Mouse (Mus musculus): Measurements from ENCODE around the gene Nucb1. TPM values are rescaled to one million over a fixed set of nuclear protein-coding genes. Genes with fewer than 3 reads are reported as not detected.
A peak's percentile ranks its signal among the peaks of the same experiment; 100 is the strongest.
"Not testable (repeated sequence)": the region's sequence is repeated elsewhere in the genome, so short reads cannot be mapped to it uniquely, and the experiment has no call there.

Gene Nucb1
- polyA plus RNA-seq, 1 experiment from 2014 or later: 159 TPM

GRCm38 (mm10) chr7:45460860-45461314, 49.3 kb downstream of the Nucb1 start:
- peak overlapping the region; percentile 80 to 86 for H3K27ac ChIP-seq (replicated peaks in 1 of 2; ENCODE audit: control insufficient read depth in 1 of 2, insufficient read depth in 1 of 2, low read depth in 2 of 2, low read length in 2 of 2)
- H3K4me1 ChIP-seq (ENCODE audit: control insufficient read depth in 2 of 2, insufficient read depth in 2 of 2, low read length in 2 of 2): peaks cover 22 to 38% of the 10 kb centered on the region in 2 experiments
- ATAC-seq (ENCODE audit: insufficient number of reproducible peaks, insufficient read depth, low FRiP score, low read depth): peak; percentile 28; the same call in 1 of the 2 replicates
- WGBS: 10% methylated on average over 13 of the region's 13 CpGs
- H3K4me2 ChIP-seq (ENCODE audit: low read length): peak overlapping the region; percentile 74
- H3K9ac ChIP-seq (ENCODE audit: low read length): peak overlapping the region; percentile 70
- no peaks in the 10 kb centered on the region for H3K9me3 ChIP-seq (ENCODE audit: control insufficient read depth, low read length)
- no peaks in the 10 kb centered on the region for H3K27me3 ChIP-seq (ENCODE audit: control insufficient read depth, insufficient read depth, low read length)
- H3K36me3 ChIP-seq (ENCODE audit: control insufficient read depth, insufficient read depth, low read length): peaks cover 60% of the 10 kb centered on the region
- no peak overlapping the region for H3K4me3 ChIP-seq (ENCODE audit: control insufficient read depth in 1 of 2, insufficient read depth in 1 of 2, low read depth in 1 of 2, low read length in 2 of 2)

- peak overlapping the region; percentile 74 for H3K4me2 ChIP-seq (ENCODE audit: low read length)
- peaks cover 63% of the 10 kb centered on the region for H3K36me3 ChIP-seq (ENCODE audit: control insufficient read depth, insufficient read depth, low read length)
- WGBS: 70% methylated on average over 7 of the region's 7 CpGs
- H3K27ac ChIP-seq (replicated peaks in 1 of 2; ENCODE audit: control insufficient read depth in 1 of 2, insufficient read depth in 1 of 2, low read depth in 2 of 2, low read length in 2 of 2): peak overlapping the region; percentile 80 to 86
- peak overlapping the region in 1 of 2 experiments; percentile 85; a peak in 3 of 4 replicates for H3K4me3 ChIP-seq (ENCODE audit: control insufficient read depth in 1 of 2, insufficient read depth in 1 of 2, low read depth in 1 of 2, low read length in 2 of 2)
- no peak for ATAC-seq (ENCODE audit: insufficient number of reproducible peaks, insufficient read depth, low FRiP score, low read depth)
- peak overlapping the region; percentile 70 for H3K9ac ChIP-seq (ENCODE audit: low read length)
- peaks cover 18 to 33% of the 10 kb centered on the region in 2 experiments for H3K4me1 ChIP-seq (ENCODE audit: control insufficient read depth in 2 of 2, insufficient read depth in 2 of 2, low read length in 2 of 2)
- no peaks in the 10 kb centered on the region for H3K27me3 ChIP-seq (ENCODE audit: control insufficient read depth, insufficient read depth, low read length)
- no peaks in the 10 kb centered on the region for H3K9me3 ChIP-seq (ENCODE audit: control insufficient read depth, low read length)
Observed at GRCm38 (mm10) chr7:45460377-45460776, 49.8 kb downstream of the Nucb1 start.

- H3K9ac ChIP-seq (ENCODE audit: low read length): peak within 1 kb of the TSS; percentile 93
- H3K9me3 ChIP-seq (ENCODE audit: control insufficient read depth, low read length); H3K27me3 ChIP-seq (ENCODE audit: control insufficient read depth, insufficient read depth, low read length): not testable (repeated sequence)
- H3K4me1 ChIP-seq (ENCODE audit: control insufficient read depth in 2 of 2, insufficient read depth in 2 of 2, low read length in 2 of 2): peaks cover 18 to 32% of the 10 kb centered on the region in 2 experiments
- peak; percentile 93 for ATAC-seq (ENCODE audit: insufficient number of reproducible peaks, insufficient read depth, low FRiP score, low read depth)
- 1% methylated on average over 26 of the region's 37 CpGs for WGBS
- peak within 1 kb of the TSS; percentile 71 to 85 for H3K4me3 ChIP-seq (ENCODE audit: control insufficient read depth in 1 of 2, insufficient read depth in 1 of 2, low read depth in 1 of 2, low read length in 2 of 2)
- H3K4me2 ChIP-seq (ENCODE audit: low read length): peak within 1 kb of the TSS; percentile 90
- H3K27ac ChIP-seq (replicated peaks in 1 of 2; ENCODE audit: control insufficient read depth in 1 of 2, insufficient read depth in 1 of 2, low read depth in 2 of 2, low read length in 2 of 2): peak within 1 kb of the TSS; percentile 86 to 93
- peaks cover 63% of the 10 kb centered on the region for H3K36me3 ChIP-seq (ENCODE audit: control insufficient read depth, insufficient read depth, low read length)
Observed at GRCm38 (mm10) chr7:45459564-45460140, 50.6 kb downstream of the Nucb1 start, which contains the start of gene Ftl1. TSS of gene Ftl1 (minus strand) at chr7:45459884.

DNA sequence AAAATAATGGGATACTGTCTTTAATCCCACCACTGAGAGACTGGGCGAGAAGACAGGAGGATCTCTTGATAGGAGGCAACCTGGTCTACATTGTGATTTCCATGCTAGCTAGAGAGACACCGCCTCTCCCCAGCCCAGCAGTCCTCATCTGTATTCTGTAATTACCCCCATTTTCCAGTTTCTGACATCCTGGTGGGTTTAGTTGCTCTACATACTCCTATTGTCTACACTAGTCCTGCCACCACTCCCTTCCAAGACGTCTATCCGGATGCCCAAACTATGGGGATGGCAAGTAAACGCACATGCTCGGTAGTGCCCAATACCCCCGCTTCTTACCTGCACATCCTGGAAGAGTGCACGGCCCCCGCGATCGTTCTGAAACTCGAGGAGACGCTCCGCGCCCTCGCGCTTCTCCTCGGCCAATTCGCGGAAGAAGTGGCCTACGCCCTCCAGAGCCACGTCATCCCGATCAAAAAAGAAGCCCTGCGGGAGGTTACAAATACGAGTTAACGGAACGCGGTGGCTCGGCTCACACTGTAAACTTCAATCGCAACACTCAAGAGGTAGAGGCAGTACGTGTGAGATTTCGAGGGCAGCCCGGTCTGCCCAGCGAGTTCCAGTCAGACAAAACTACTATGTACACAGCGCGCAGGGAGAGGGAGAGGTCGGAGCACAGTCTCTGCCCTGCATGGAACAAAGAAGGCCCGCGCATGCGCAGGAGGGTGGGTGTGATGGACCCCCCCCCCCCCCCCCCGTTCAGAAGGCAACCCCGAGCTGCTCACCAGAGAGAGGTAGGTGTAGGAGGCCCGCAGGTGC, 51.2 kb downstream of the Nucb1 start:
- WGBS: 1% methylated on average over 41 of the region's 43 CpGs
- Histone ChIP-seq H3K36me3 (ENCODE audit: control insufficient read depth, insufficient read depth, low read length) (peaks cover 63% of the 10 kb centered on the region), H3K27me3 (ENCODE audit: control insufficient read depth, insufficient read depth, low read length) (no peaks in the 10 kb centered on the region), H3K9me3 (ENCODE audit: control insufficient read depth, low read length) (no peaks in the 10 kb centered on the region), H3K4me1 (ENCODE audit: control insufficient read depth in 2 of 2, insufficient read depth in 2 of 2, low read length in 2 of 2) (peaks cover 18 to 32% of the 10 kb centered on the region in 2 experiments), H3K27ac (replicated peaks in 1 of 2; ENCODE audit: control insufficient read depth in 1 of 2, insufficient read depth in 1 of 2, low read depth in 2 of 2, low read length in 2 of 2) (peak overlapping the region; percentile 86 to 93), H3K4me2 (ENCODE audit: low read length) (peak overlapping the region; percentile 90), H3K4me3 (ENCODE audit: control insufficient read depth in 1 of 2, insufficient read depth in 1 of 2, low read depth in 1 of 2, low read length in 2 of 2) (peak overlapping the region; percentile 71 to 85), H3K9ac (ENCODE audit: low read length) (peak overlapping the region; percentile 93)
- peak; percentile 48 for ATAC-seq (ENCODE audit: insufficient number of reproducible peaks, insufficient read depth, low FRiP score, low read depth)

- H3K4me3 ChIP-seq (ENCODE audit: control insufficient read depth in 1 of 2, insufficient read depth in 1 of 2, low read depth in 1 of 2, low read length in 2 of 2): peak overlapping the region; percentile 71 to 85
- H3K4me2 ChIP-seq (ENCODE audit: low read length): peak overlapping the region; percentile 90
- WGBS: 52% methylated on average over 10 of the region's 10 CpGs
- ATAC-seq (ENCODE audit: insufficient number of reproducible peaks, insufficient read depth, low FRiP score, low read depth): no peak
- peak overlapping the region; percentile 93 for H3K9ac ChIP-seq (ENCODE audit: low read length)
- 0 out of 4 replicates have a peak overlapping the region, but pooled peaks have one; percentile 1 to 4 for H3K27ac ChIP-seq (replicated peaks in 1 of 2; ENCODE audit: control insufficient read depth in 1 of 2, insufficient read depth in 1 of 2, low read depth in 2 of 2, low read length in 2 of 2)
- no peaks in the 10 kb centered on the region for H3K9me3 ChIP-seq (ENCODE audit: control insufficient read depth, low read length)
- H3K4me1 ChIP-seq (ENCODE audit: control insufficient read depth in 2 of 2, insufficient read depth in 2 of 2, low read length in 2 of 2): peaks cover 18 to 32% of the 10 kb centered on the region in 2 experiments
- peaks cover 62% of the 10 kb centered on the region for H3K36me3 ChIP-seq (ENCODE audit: control insufficient read depth, insufficient read depth, low read length)
- no peaks in the 10 kb centered on the region for H3K27me3 ChIP-seq (ENCODE audit: control insufficient read depth, insufficient read depth, low read length)
Observed at GRCm38 (mm10) chr7:45457204-45458060, 52.8 kb downstream of the Nucb1 start.

DNA sequence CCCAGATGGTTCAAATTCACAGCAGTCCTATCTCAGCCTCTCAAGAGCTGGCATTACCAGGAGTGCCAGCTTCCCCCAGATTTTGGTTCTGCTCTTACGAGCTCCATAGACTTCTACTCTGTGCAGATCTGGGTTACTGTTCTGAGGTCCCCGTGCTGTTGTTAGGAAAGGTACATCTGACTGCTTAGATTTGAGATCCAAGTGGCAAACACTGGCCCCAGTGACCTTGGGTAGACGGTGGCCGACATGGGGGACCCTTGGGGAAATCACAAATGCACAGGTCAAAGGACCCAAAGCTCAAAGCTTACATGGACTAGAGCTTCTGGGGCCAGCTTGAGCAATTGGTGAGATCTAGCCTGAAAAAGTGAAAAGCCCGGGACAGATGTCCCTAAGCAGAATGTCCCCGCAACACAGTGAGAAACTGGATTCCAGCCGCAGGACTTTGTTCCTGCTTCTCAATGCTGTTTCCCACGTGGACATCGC, 53.4 kb downstream of the Nucb1 start:
- Histone ChIP-seq H3K9me3 (ENCODE audit: control insufficient read depth, low read length) (no peaks in the 10 kb centered on the region), H3K9ac (ENCODE audit: low read length) (peak overlapping the region; percentile 93; the same call in 1 of the 2 replicates), H3K4me2 (ENCODE audit: low read length) (peak overlapping the region; percentile 90), H3K4me1 (ENCODE audit: control insufficient read depth in 2 of 2, insufficient read depth in 2 of 2, low read length in 2 of 2) (peaks cover 18 to 32% of the 10 kb centered on the region in 2 experiments), H3K4me3 (ENCODE audit: control insufficient read depth in 1 of 2, insufficient read depth in 1 of 2, low read depth in 1 of 2, low read length in 2 of 2) (peak overlapping the region in 1 of 2 experiments; percentile 85; a peak in 1 of 4 replicates), H3K27me3 (ENCODE audit: control insufficient read depth, insufficient read depth, low read length) (no peaks in the 10 kb centered on the region), H3K36me3 (ENCODE audit: control insufficient read depth, insufficient read depth, low read length) (peaks cover 62% of the 10 kb centered on the region), H3K27ac (replicated peaks in 1 of 2; ENCODE audit: control insufficient read depth in 1 of 2, insufficient read depth in 1 of 2, low read depth in 2 of 2, low read length in 2 of 2) (peak overlapping the region; percentile 1 to 4; a peak in 1 of 4 replicates)
- no peak for ATAC-seq (ENCODE audit: insufficient number of reproducible peaks, insufficient read depth, low FRiP score, low read depth)
- 39% methylated on average over 9 of the region's 9 CpGs for WGBS
